Mouse (Mus musculus) stomach, embryonic 14.5 days (tissue): ENCODE results near the gene Mrps18c. TPM values are rescaled to one million over a fixed set of nuclear protein-coding genes. Genes with fewer than 3 reads are reported as not detected.

ENCODE experiments used
- ATAC-seq: fragments of 200-750 bp; cut with Nextera tagmentation; 2 replicates; pipeline ENCODE4 v1.8.0; 2017; ENCODE audit warnings: low read depth, moderate TSS enrichment; ENCODE audit not compliant: insufficient number of reproducible peaks, insufficient read depth, low FRiP score
- H3K27ac ChIP-seq: fragments of 300-500 bp; sonication (generic); 2 replicates; pipeline ENCODE4 v1.5.1; 2014; ENCODE audit warnings: mild to moderate bottlenecking, low read length, moderate library complexity, mixed read lengths
- H3K27me3 ChIP-seq: fragments of 300-500 bp; sonication (generic); 2 replicates; pipeline ENCODE4 v1.6.1; 2014; ENCODE audit warnings: low read length, control low read depth, mixed read lengths; ENCODE audit not compliant: control insufficient read depth, insufficient read depth
- H3K36me3 ChIP-seq: fragments of 300-500 bp; sonication (generic); 2 replicates; pipeline ENCODE4 v1.6.1; 2014; ENCODE audit warnings: mild to moderate bottlenecking, control low read depth, low read length, moderate library complexity, mixed read lengths; ENCODE audit not compliant: control insufficient read depth, insufficient read depth
- H3K4me1 ChIP-seq: fragments of 300-500 bp; sonication (generic); 2 replicates; pipeline ENCODE4 v1.6.1; 2014; ENCODE audit warnings: low read length, control low read depth, mixed read lengths; ENCODE audit not compliant: control insufficient read depth, insufficient read depth
- H3K4me2 ChIP-seq: fragments of 300-500 bp; sonication (generic); replicated peaks from 2 replicates; pipeline ENCODE4 v1.6.1; 2014; ENCODE audit warnings: low read depth, low read length, control low read depth
- H3K4me3 ChIP-seq: fragments of 300-500 bp; sonication (generic); 2 replicates; pipeline ENCODE4 v1.5.1; 2014; ENCODE audit warnings: low read depth, low read length, control low read depth
- H3K9ac ChIP-seq: fragments of 300-500 bp; sonication (generic); replicated peaks from 2 replicates; pipeline ENCODE4 v1.6.1; 2014; ENCODE audit warnings: low read depth, mild to moderate bottlenecking, control low read depth, low read length, moderate library complexity, mixed read lengths
- H3K9me3 ChIP-seq: fragments of 300-500 bp; sonication (generic); 2 replicates; pipeline ENCODE4 v1.6.1; 2016; ENCODE audit warnings: low read depth, low read length, control low read depth; ENCODE audit not compliant: control insufficient read depth
- WGBS: fragments of 180-500 bp; shearing (Covaris S2); extraction: QIAGEN DNeasy Blood & Tissue Kit; methylation state at CpG from one replicate; pipeline ENCODE4 v1.1.7; 2014; 5-methylcytosine and 5-hydroxymethylcytosine counted together
- polyA plus RNA-seq: library from polyadenylated mRNA; unstranded; fragments of >200 nt; fragmentation: Nextera tagmentation; extraction: Ambion mirVana; gene quantifications from 2 replicates; pipeline ENCODE4 v1.2.1, GENCODE M21; 2014

Mrps18c gene
- polyA plus RNA-seq, 1 experiment from 2014 or later: 176 TPM

DNA sequence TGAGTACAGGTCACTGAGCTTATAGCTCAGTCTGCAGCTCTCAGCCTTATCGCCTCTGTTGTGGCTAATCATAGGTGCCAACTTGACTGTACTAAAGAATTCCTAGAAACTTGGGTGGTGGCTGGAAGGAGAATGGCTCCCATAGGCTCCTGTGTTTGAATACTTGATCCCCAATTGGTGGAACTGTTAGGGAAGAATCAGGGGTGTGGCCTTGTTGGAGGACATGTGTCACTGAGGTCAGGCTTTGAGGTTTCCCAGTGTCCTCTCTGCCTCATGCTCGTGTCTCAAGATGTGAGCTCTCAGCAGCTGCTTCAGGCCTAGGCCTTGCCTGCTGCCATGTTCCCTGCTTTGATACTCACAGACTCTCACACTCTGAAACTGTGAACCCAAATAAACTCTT, 35.4 kb downstream of the Mrps18c start:
- H3K36me3 ChIP-seq: no peaks in the 10 kb centered on the region
- ATAC-seq: no peak
- no peak overlapping the region for H3K4me2 ChIP-seq
- 0 out of 2 replicates have a peak, but pooled peaks cover 4% of the 10 kb centered on the region for H3K4me1 ChIP-seq
- 86% methylated on average over 2 of the region's 2 CpGs for WGBS
- H3K27ac ChIP-seq: no peak overlapping the region
- H3K9me3 ChIP-seq: no peaks in the 10 kb centered on the region
- no peaks in the 10 kb centered on the region for H3K27me3 ChIP-seq
- H3K9ac ChIP-seq: no peak overlapping the region
- no peak overlapping the region for H3K4me3 ChIP-seq

DNA sequence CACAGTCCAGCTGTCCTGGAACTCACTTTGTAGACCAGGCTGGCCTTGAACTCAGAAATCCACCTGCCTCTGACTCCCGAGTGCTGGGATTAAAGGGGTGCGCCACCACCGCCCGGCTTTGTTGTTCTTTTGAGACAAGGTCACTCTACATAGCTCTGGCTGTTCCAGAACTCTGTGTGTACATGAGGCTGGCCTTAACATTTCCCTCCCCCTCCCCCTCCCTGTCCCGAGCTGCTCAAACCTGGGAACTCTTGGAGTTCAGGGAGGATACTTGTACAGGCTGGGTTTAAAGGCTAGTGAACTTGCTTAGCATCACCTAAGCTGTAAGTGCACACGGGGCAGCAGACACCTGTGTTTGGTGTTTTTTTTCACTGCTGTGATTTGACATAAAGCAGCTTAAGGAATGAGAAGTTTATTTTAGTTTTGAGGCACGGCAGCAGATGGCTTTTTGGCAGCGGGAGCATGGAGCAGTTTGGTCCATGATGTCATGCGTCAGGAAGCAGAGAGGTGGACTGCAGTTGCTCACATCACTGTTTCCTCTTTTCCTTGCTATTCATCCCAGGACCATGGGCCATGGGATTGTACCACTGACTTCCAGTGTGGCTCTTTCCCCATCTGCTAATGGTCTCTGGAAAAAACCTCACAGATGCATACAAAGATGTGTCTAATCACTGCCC, 37.6 kb downstream of the Mrps18c start:
- no peaks in the 10 kb centered on the region for H3K36me3 ChIP-seq
- no peak for ATAC-seq
- 0 out of 2 replicates have a peak, but pooled peaks cover 4% of the 10 kb centered on the region for H3K4me1 ChIP-seq
- H3K4me2 ChIP-seq: no peak overlapping the region
- H3K27ac ChIP-seq: peak overlapping the region; percentile 64; the same call in 1 of the 2 replicates
- H3K4me3 ChIP-seq: no peak overlapping the region
- WGBS: 49% methylated on average over 9 of the region's 9 CpGs
- no peak overlapping the region for H3K9ac ChIP-seq
- H3K9me3 ChIP-seq: no peaks in the 10 kb centered on the region
- H3K27me3 ChIP-seq: no peaks in the 10 kb centered on the region

DNA sequence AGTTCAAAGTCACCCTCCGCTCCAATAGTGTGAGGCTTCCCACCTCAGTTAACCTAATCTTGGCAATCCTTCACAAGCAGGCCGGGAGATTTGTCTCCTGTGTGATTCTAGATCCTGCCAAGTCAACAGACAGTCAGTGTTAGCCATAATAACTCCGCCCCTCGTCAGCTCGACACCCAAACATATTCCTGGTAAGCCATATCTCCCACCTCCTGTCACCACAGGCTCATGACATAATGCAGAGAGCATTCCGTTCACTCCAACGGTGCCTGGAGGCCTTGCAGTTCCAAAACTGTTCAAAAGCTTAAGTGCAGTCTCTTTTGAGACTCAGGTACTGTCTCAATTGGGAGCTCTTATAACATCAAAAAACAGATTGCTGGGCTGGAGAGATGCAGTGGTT, 39.5 kb downstream of the Mrps18c start:
- Histone ChIP-seq H3K4me2 (no peak overlapping the region), H3K4me1 (0 out of 2 replicates have a peak, but pooled peaks cover 4% of the 10 kb centered on the region), H3K36me3 (no peaks in the 10 kb centered on the region), H3K4me3 (no peak overlapping the region), H3K27ac (no peak overlapping the region), H3K9me3 (peaks cover 8% of the 10 kb centered on the region; the same call in 1 of the 2 replicates), H3K27me3 (no peaks in the 10 kb centered on the region), H3K9ac (no peak overlapping the region)
- WGBS: 67% methylated on average over 7 of the region's 7 CpGs
- ATAC-seq: no peak

DNA sequence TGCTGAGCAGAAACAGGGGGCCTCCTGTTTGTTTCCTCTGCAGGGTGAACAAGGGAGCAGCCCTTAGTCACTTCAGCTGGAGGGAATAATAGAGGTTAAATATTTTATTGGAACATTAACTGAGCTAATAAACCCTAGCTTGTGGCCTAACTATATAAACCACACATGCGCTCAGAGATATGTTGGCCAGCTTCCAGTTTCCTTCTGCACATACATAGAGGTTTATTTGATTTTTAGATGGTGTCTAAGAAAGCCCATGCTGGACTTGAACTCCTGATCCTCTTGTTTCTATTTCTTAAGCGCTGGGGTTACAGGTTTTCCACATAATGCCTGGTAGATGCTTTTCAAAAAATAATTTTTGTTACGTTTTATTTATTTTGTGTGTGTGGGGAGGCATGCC, 46.1 kb downstream of the Mrps18c start:
- no peaks in the 10 kb centered on the region for H3K36me3 ChIP-seq
- ATAC-seq: no peak
- H3K4me1 ChIP-seq: 0 out of 2 replicates have a peak, but pooled peaks cover 4% of the 10 kb centered on the region
- H3K4me3 ChIP-seq: no peak overlapping the region
- H3K4me2 ChIP-seq: no peak overlapping the region
- no peak overlapping the region for H3K9ac ChIP-seq
- 41% methylated on average over 3 of the region's 3 CpGs for whole genome bisulfite sequencing
- H3K27me3 ChIP-seq: no peaks in the 10 kb centered on the region
- no peak overlapping the region for H3K27ac ChIP-seq
- peaks cover 8% of the 10 kb centered on the region; the same call in 1 of the 2 replicates for H3K9me3 ChIP-seq

DNA sequence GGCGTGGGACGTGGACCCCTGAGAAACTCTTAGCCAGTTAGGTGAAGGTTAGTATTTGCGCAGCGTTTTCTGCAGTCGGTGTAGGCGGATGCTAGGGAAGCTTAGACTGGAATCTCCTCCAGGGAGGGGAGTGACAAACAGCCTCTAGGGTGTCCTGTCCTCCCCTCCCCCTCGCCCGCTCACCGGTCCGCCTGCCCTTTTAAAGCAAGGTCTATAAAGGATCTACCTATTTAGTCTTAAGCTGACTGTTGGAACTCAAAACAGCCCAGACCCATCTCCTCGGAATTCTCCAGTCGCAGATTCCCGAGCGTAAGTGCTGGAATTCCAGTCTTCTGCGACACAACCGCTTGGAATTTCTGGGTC, 47.0 kb downstream of the Mrps18c start, which contains the start of gene Gpat3:
Gpat3 (plus strand) TSS at position 229 of the 363 bp plus-strand sequence.
- H3K4me1 ChIP-seq: 0 out of 2 replicates have a peak, but pooled peaks cover 4% of the 10 kb centered on the region
- no peaks in the 10 kb centered on the region for H3K36me3 ChIP-seq
- H3K27ac ChIP-seq: no peak within 1 kb of the TSS
- peaks cover 8% of the 10 kb centered on the region; the same call in 1 of the 2 replicates for H3K9me3 ChIP-seq
- H3K27me3 ChIP-seq: no peaks in the 10 kb centered on the region
- H3K9ac ChIP-seq: peak within 1 kb of the TSS; percentile 39; the same call in 1 of the 2 replicates
- H3K4me3 ChIP-seq: peak within 1 kb of the TSS; percentile 51
- H3K4me2 ChIP-seq: peak within 1 kb of the TSS; percentile 97
- under 1% methylated on average over 16 of the region's 16 CpGs for WGBS
- ATAC-seq: no peak

DNA sequence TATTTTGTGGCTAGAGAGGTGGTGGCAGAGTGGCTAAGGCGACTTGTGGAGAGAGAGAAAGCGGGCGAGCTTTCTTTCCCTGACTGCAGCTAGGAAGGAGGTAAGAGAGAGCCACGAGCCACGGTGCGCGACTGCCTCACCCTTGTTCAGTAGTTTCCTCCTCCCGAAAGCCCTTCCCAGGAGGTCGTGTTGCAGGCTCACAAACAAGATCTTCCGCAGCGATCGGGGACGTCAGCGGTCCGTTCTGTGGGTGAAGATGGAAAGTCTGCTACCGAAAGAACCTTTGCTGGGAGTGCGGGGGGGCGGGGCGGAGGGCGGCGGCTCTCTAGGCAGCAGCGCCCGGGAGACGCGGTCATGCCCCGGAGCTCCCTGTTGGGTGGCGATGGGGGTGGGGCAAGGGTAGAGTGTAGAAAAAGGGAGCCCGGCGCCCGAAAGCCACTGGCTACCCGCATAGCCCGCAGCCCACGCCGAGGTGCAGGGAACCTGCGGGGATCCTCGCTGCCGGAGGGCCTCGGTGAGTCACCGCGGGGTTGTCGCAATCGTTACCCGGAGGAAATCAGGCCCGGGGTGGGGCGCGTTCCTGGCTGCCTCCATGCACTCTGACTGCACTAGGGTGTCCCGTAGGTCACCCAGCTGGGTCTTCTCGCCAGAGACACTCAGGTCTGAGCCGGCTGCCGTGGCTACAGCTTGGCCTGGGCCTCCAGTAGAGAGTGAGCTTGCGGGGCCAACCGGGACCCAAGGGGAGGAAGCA, 47.6 kb downstream of the Mrps18c start:
- peak overlapping the region; percentile 39; the same call in 1 of the 2 replicates for H3K9ac ChIP-seq
- no peak overlapping the region for H3K27ac ChIP-seq
- WGBS: under 1% methylated on average over 48 of the region's 52 CpGs
- H3K9me3 ChIP-seq: peaks cover 8% of the 10 kb centered on the region; the same call in 1 of the 2 replicates
- H3K27me3 ChIP-seq: no peaks in the 10 kb centered on the region
- peak; percentile 74 for ATAC-seq
- H3K36me3 ChIP-seq: no peaks in the 10 kb centered on the region
- H3K4me3 ChIP-seq: peak overlapping the region; percentile 51
- H3K4me1 ChIP-seq: 0 out of 2 replicates have a peak, but pooled peaks cover 4% of the 10 kb centered on the region
- H3K4me2 ChIP-seq: peak overlapping the region; percentile 97

DNA sequence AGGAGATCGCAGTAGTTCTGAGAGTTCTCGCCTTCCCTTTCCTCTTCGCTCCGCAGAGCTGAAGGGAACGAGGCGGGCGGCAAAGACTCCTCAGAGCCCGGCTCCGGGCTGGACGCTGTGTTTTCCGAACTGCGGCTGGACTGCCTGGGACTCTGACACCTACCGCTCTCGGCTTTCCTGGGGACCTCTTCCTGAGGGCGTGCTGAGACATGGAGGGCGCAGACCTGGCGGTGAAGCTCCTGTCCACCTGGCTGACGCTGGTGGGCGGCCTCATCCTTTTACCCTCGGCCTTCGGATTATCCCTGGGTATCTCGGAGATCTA, 48.1 kb downstream of the Mrps18c start:
- peak overlapping the region; percentile 39; the same call in 1 of the 2 replicates for H3K9ac ChIP-seq
- H3K36me3 ChIP-seq: no peaks in the 10 kb centered on the region
- peaks cover 8% of the 10 kb centered on the region; the same call in 1 of the 2 replicates for H3K9me3 ChIP-seq
- 0 out of 2 replicates have a peak, but pooled peaks cover 4% of the 10 kb centered on the region for H3K4me1 ChIP-seq
- H3K4me3 ChIP-seq: peak overlapping the region; percentile 51
- no peaks in the 10 kb centered on the region for H3K27me3 ChIP-seq
- H3K27ac ChIP-seq: no peak overlapping the region
- ATAC-seq: 0 out of 2 replicates have a peak, but pooled peaks have one; percentile 14
- H3K4me2 ChIP-seq: peak overlapping the region; percentile 97
- WGBS: under 1% methylated on average over 22 of the region's 22 CpGs

DNA sequence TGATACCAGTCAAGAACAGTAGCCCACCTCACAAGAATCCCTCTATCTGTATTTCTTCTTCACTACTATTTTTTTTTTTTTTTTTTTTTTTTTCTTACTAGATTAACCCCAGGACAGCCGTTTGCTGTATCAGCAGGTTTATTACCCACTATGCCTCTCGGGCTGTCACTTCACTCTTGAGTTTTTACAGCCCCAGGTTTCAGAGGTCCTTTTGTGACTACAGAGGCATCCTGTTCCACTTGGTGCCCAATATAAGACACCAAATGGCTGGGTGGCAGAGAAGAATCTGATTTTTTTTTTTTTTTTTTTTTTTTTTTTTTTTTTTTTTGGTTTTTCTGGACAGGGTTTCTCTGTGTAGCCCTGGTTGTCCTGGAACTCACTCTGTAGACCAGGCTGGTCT, 48.7 kb downstream of the Mrps18c start:
- 7% methylated on average over 2 of the region's 2 CpGs for WGBS
- H3K4me2 ChIP-seq: peak overlapping the region; percentile 97
- H3K36me3 ChIP-seq: no peaks in the 10 kb centered on the region
- H3K9me3 ChIP-seq: peaks cover 3% of the 10 kb centered on the region; the same call in 1 of the 2 replicates
- H3K27me3 ChIP-seq: no peaks in the 10 kb centered on the region
- no peak overlapping the region for H3K9ac ChIP-seq
- ATAC-seq: no peak
- peak overlapping the region; percentile 51 for H3K4me3 ChIP-seq
- H3K4me1 ChIP-seq: 0 out of 2 replicates have a peak, but pooled peaks cover 4% of the 10 kb centered on the region
- no peak overlapping the region for H3K27ac ChIP-seq
